Mouse (Mus musculus) C2C12 (cell line): ENCODE data around the gene Muc1. TPM values are rescaled to one million over a fixed set of nuclear protein-coding genes. Genes with fewer than 3 reads are reported as not detected.

Experiments
- H3K27me3 ChIP-seq: one replicate; pipeline ENCODE4 v1.6.1; 2011; ENCODE audit not compliant: control insufficient read depth, insufficient read depth, insufficient read length
- H3K36me3 ChIP-seq: one replicate; pipeline ENCODE4 v1.6.1; 2011; ENCODE audit not compliant: control insufficient read depth, insufficient read depth
- H3K4me3 ChIP-seq: one replicate; pipeline ENCODE4 v1.5.1; 2011; ENCODE audit warnings: mild to moderate bottlenecking, control low read depth; ENCODE audit not compliant: poor library complexity, insufficient read depth, severe bottlenecking
- H3K79me2 ChIP-seq: one replicate; pipeline ENCODE4 v1.6.1; 2011; ENCODE audit not compliant: control insufficient read depth, insufficient read depth
- H3K79me3 ChIP-seq: one replicate; pipeline ENCODE4 v1.6.1; 2011; ENCODE audit warnings: low read depth, control low read depth
- H3ac ChIP-seq: one replicate; pipeline ENCODE3; 2011; ENCODE audit warnings: low read depth; ENCODE audit not compliant: control insufficient read depth, insufficient read length
- CEBPB ChIP-seq: IDR thresholded peaks from one replicate; pipeline ENCODE4 v1.6.1; 2011; ENCODE audit warnings: low read depth, mild to moderate bottlenecking, control low read depth, moderate library complexity
- CTCF ChIP-seq: IDR thresholded peaks from one replicate; pipeline ENCODE4 v1.5.1; 2011; ENCODE audit not compliant: control insufficient read depth, insufficient read depth, insufficient read length
- FOSL1 ChIP-seq: IDR thresholded peaks from one replicate; pipeline ENCODE4 v1.8.0; 2011; ENCODE audit warnings: mild to moderate bottlenecking, low read length; ENCODE audit not compliant: poor library complexity, insufficient read depth, severe bottlenecking
- MAX ChIP-seq: IDR thresholded peaks from one replicate; pipeline ENCODE4 v1.6.1; 2011; ENCODE audit warnings: mild to moderate bottlenecking, control low read depth
- MYOD1 ChIP-seq: IDR thresholded peaks from one replicate; pipeline ENCODE4 v1.6.1; 2011; ENCODE audit warnings: low read depth; ENCODE audit not compliant: control insufficient read depth, insufficient read length
- MYOG ChIP-seq: IDR thresholded peaks from one replicate; pipeline ENCODE4 v1.6.1; 2011; ENCODE audit not compliant: control insufficient read depth, insufficient read length; ENCODE audit errors: extremely low read depth
- USF1 ChIP-seq: IDR thresholded peaks from one replicate; pipeline ENCODE4 v1.6.1; 2011; ENCODE audit warnings: low read depth, mild to moderate bottlenecking, control low read depth, moderate library complexity
- polyA plus RNA-seq: library from polyadenylated mRNA; unstranded; fragments of >200 nt; fragmentation: generic; extraction: Trizol; gene quantifications from one replicate; pipeline ENCODE4 v1.2.1, GENCODE M21; 2012; ENCODE audit warnings: missing spikeins

Muc1 gene
- polyA plus RNA-seq, 1 experiment = 0.20 TPM

GRCm38 (mm10) chr3:89270891-89271290 is 42.0 kb downstream of the Muc1 start:
- H3K79me3 ChIP-seq = peaks cover 8% of the 10 kb centered on the region
- H3ac ChIP-seq = no peak overlapping the region
- H3K4me3 ChIP-seq = no peak overlapping the region
- no peaks in the 10 kb centered on the region for H3K27me3 ChIP-seq
- TF ChIP-seq MAX (peak; percentile 95), USF1 (no peak)
- H3K79me2 ChIP-seq = peaks cover 38% of the 10 kb centered on the region
- peaks cover 29% of the 10 kb centered on the region for H3K36me3 ChIP-seq

- TF ChIP-seq FOSL1 (no peak), MYOG (no peak), MAX (no peak)
- H3K79me3 ChIP-seq = peaks cover 7% of the 10 kb centered on the region
- H3K79me2 ChIP-seq = peaks cover 40% of the 10 kb centered on the region
These were observed 42.9 kb downstream of the Muc1 start for GRCm38 (mm10) chr3:89271760-89272159.

GRCm38 (mm10) chr3:89276061-89276460 is 47.2 kb downstream of the Muc1 start:
- Histone ChIP-seq H3K36me3 (peaks cover 21% of the 10 kb centered on the region), H3K27me3 (no peaks in the 10 kb centered on the region), H3K79me3 (peaks cover 12% of the 10 kb centered on the region), H3K79me2 (peaks cover 32% of the 10 kb centered on the region), H3K4me3 (no peak overlapping the region), H3ac (no peak overlapping the region)
- TF ChIP-seq CTCF = no peak
- TF ChIP-seq CEBPB = no peak
- no peak for TF ChIP-seq FOSL1

More at GRCm38 (mm10) chr3:89271760-89272159, 42.9 kb downstream of the Muc1 start:
- Histone ChIP-seq H3ac (no peak overlapping the region), H3K27me3 (no peaks in the 10 kb centered on the region), H3K4me3 (no peak overlapping the region), H3K36me3 (peaks cover 29% of the 10 kb centered on the region)

GRCm38 (mm10) chr3:89277281-89278021 is 48.6 kb downstream of the Muc1 start:
- Histone ChIP-seq H3K36me3 (peaks cover 13% of the 10 kb centered on the region), H3K79me2 (peaks cover 32% of the 10 kb centered on the region), H3ac (peak overlapping the region; percentile 87), H3K79me3 (peaks cover 12% of the 10 kb centered on the region), H3K4me3 (peak overlapping the region; percentile 45), H3K27me3 (no peaks in the 10 kb centered on the region)
- TF ChIP-seq MYOG (no peak), MYOD1 (no peak), FOSL1 (no peak), USF1 (no peak), MAX (no peak), CEBPB (no peak)

- H3ac ChIP-seq = peak overlapping the region; percentile 87
- H3K79me3 ChIP-seq = peaks cover 12% of the 10 kb centered on the region
- H3K36me3 ChIP-seq = peaks cover 8% of the 10 kb centered on the region
- H3K4me3 ChIP-seq = peak overlapping the region; percentile 45
- H3K79me2 ChIP-seq = peaks cover 32% of the 10 kb centered on the region
- no peak for TF ChIP-seq CTCF
- no peak for TF ChIP-seq MYOG
- no peak for TF ChIP-seq CEBPB
- no peak for TF ChIP-seq MAX
- no peak for TF ChIP-seq FOSL1
- no peak for TF ChIP-seq USF1
- TF ChIP-seq MYOD1 = no peak
- H3K27me3 ChIP-seq = no peaks in the 10 kb centered on the region
These were observed 49.2 kb downstream of the Muc1 start for GRCm38 (mm10) chr3:89278107-89278506.

GRCm38 (mm10) chr3:89278643-89279042 is 49.8 kb downstream of the Muc1 start:
- peak overlapping the region; percentile 87 for H3ac ChIP-seq
- no peak for TF ChIP-seq CTCF
- TF ChIP-seq MYOG = no peak
- no peak for TF ChIP-seq MAX
- TF ChIP-seq USF1 = no peak
- TF ChIP-seq FOSL1 = no peak
- no peak for TF ChIP-seq MYOD1
- TF ChIP-seq CEBPB = no peak
- no peaks in the 10 kb centered on the region for H3K27me3 ChIP-seq
- peaks cover 12% of the 10 kb centered on the region for H3K79me3 ChIP-seq
- H3K79me2 ChIP-seq = peaks cover 32% of the 10 kb centered on the region
- H3K36me3 ChIP-seq = peaks cover 8% of the 10 kb centered on the region
- H3K4me3 ChIP-seq = peak overlapping the region; percentile 45
